Mouse (Mus musculus): ENCODE data around the gene Pced1b.

GRCm38 (mm10) chr15:97286731-97287130 is 39.8 kb downstream of the Pced1b start:
- TF ChIP-seq MEF2A (IDR thresholded peaks at IDR 0.05; ENCODE audit: extremely low read depth, insufficient replicate concordance, low read depth, low read length, poor library complexity, severe bottlenecking): no peak
- TF ChIP-seq POLR2A (IDR thresholded peaks at IDR 0.05; ENCODE audit: control insufficient read depth in 1 of 2, insufficient read depth in 1 of 2, low read depth in 1 of 2, low read length in 2 of 2, poor library complexity in 1 of 2): no peak
- no peak for TF ChIP-seq CTCF (IDR thresholded peaks at IDR 0.05 in 2 of 3, conservative IDR thresholded peaks at IDR 0.05 in 1 of 3; ENCODE audit: control insufficient read depth in 1 of 3, insufficient read depth in 1 of 3, low read depth in 2 of 3, low read length in 3 of 3, poor library complexity in 1 of 3, severe bottlenecking in 1 of 3)
- no peak for TF ChIP-seq E2F4 (IDR thresholded peaks at IDR 0.05; ENCODE audit: borderline replicate concordance, low read depth, low read length)
